Mouse (Mus musculus) heart, embryonic 15.5 days (tissue): ENCODE data around the gene Tmem72. TPM values are rescaled to one million over a fixed set of nuclear protein-coding genes. Genes with fewer than 3 reads are reported as not detected.

ENCODE experiments used
- ATAC-seq: fragments of 200-750 bp; cut with Nextera tagmentation; replicated peaks from 2 replicates; pipeline ENCODE4 v1.8.0; 2017; ENCODE audit warnings: low read depth, moderate TSS enrichment; ENCODE audit not compliant: insufficient number of reproducible peaks, insufficient read depth, low FRiP score
- H3K27ac ChIP-seq: fragments of 300-500 bp; sonication (generic); 2 replicates; pipeline ENCODE4 v1.5.1; 2015; ENCODE audit warnings: mild to moderate bottlenecking, inconsistent platforms
- H3K27me3 ChIP-seq: fragments of 300-500 bp; sonication (generic); 2 replicates; pipeline ENCODE4 v1.6.1; 2015; ENCODE audit warnings: inconsistent platforms
- H3K36me3 ChIP-seq: fragments of 300-500 bp; sonication (generic); 2 replicates; pipeline ENCODE4 v1.6.1; 2015; ENCODE audit warnings: mild to moderate bottlenecking, inconsistent platforms
- H3K4me1 ChIP-seq: fragments of 300-500 bp; sonication (generic); replicated peaks from 2 replicates; pipeline ENCODE4 v1.6.1; 2015; ENCODE audit warnings: inconsistent platforms
- H3K4me2 ChIP-seq: fragments of 300-500 bp; sonication (generic); 2 replicates; pipeline ENCODE4 v1.6.1; 2015; ENCODE audit warnings: inconsistent platforms, mild to moderate bottlenecking, moderate library complexity
- H3K4me3 ChIP-seq: fragments of 300-500 bp; sonication (generic); 2 replicates; pipeline ENCODE4 v1.5.1; 2015; ENCODE audit warnings: mild to moderate bottlenecking, inconsistent platforms
- H3K9ac ChIP-seq: fragments of 300-500 bp; sonication (generic); 2 replicates; pipeline ENCODE4 v1.6.1; 2015; ENCODE audit warnings: mild to moderate bottlenecking, inconsistent platforms
- H3K9me3 ChIP-seq: fragments of 300-500 bp; sonication (generic); replicated peaks from 2 replicates; pipeline ENCODE4 v1.6.1; 2016; ENCODE audit warnings: inconsistent platforms
- WGBS: fragments of 180-500 bp; shearing (Covaris S2); methylation state at CpG from one replicate; pipeline ENCODE4 v1.1.7; 2015; ENCODE audit warnings: mixed read lengths; 5-methylcytosine and 5-hydroxymethylcytosine counted together
- polyA plus RNA-seq: library from polyadenylated mRNA; unstranded; fragments of >200 nt; fragmentation: Nextera tagmentation; extraction: Ambion mirVana; gene quantifications from 2 replicates; pipeline ENCODE4 v1.2.1, GENCODE M21; 2015

Tmem72 gene
- polyA plus RNA-seq, 1 experiment from 2014 or later = 0.04 TPM

GRCm38 (mm10) chr6:116667382-116667781, 49.3 kb downstream of the Tmem72 start:
- no peaks in the 10 kb centered on the region for H3K27me3 ChIP-seq
- H3K9me3 ChIP-seq = no peaks in the 10 kb centered on the region
- no peak overlapping the region for H3K27ac ChIP-seq
- no peak overlapping the region for H3K4me3 ChIP-seq
- ATAC-seq = no peak
- no peaks in the 10 kb centered on the region for H3K36me3 ChIP-seq
- no peak overlapping the region for H3K4me2 ChIP-seq
- 71% methylated on average over 3 of the region's 3 CpGs for WGBS
- no peak overlapping the region for H3K9ac ChIP-seq
- H3K4me1 ChIP-seq = peaks cover 37% of the 10 kb centered on the region

DNA sequence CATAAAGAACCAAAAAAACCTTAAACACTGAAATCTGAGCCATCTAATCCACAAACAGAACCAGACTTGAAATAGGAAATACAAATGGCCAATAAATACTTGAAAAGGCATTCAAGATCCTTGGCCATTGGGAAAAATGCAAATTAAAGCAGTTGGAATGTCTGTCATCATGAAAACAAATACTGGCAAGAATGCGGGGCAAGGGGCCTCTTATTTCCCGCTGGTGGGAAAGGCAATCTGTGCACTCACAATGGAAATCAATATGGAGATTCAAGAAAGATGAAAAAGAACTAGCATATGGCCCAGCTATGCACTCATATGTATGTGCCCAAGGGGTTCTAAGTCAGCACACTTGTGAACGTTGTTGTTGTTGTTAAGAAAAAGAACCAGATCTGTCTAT, 49.8 kb downstream of the Tmem72 start:
- Histone ChIP-seq H3K4me2 (no peak overlapping the region), H3K27me3 (no peaks in the 10 kb centered on the region), H3K4me1 (peaks cover 34% of the 10 kb centered on the region), H3K36me3 (no peaks in the 10 kb centered on the region), H3K9ac (no peak overlapping the region), H3K27ac (no peak overlapping the region), H3K9me3 (no peaks in the 10 kb centered on the region), H3K4me3 (no peak overlapping the region)
- WGBS = 80% methylated on average over 3 of the region's 3 CpGs
- no peak for ATAC-seq

DNA sequence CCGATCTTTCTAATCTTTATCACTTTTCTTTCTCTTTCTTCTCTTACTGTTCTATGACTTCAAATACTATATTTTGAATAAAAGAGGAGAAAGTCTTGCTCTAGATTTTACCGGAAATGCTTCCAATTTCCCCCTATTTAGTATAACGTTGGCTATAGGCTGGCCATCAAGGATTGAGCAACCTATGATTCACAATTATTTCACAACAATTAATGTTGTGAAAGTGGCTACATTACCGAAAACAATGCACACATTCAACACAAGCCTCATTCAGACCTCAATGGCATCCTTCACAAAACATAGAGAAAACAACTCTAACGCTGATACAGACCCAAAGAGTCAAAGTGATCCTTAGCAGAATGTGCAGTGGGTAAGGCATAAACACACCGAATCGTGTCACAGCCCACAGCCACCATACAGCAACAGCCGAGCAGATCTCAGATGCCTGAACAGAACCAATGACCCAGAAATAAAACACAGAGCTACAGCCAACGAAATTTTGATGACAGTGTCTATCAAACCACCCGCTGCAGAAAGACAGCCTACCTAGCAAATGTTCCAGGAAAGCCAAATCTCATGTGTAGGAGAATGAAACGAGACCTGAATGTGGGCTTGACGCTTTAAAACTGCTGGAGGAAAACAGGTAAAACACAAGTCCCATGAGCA, 50.5 kb downstream of the Tmem72 start:
- H3K27ac ChIP-seq = no peak overlapping the region
- H3K36me3 ChIP-seq = no peaks in the 10 kb centered on the region
- H3K9ac ChIP-seq = no peak overlapping the region
- H3K4me3 ChIP-seq = no peak overlapping the region
- no peak for ATAC-seq
- no peak overlapping the region for H3K4me2 ChIP-seq
- H3K27me3 ChIP-seq = no peaks in the 10 kb centered on the region
- H3K4me1 ChIP-seq = peaks cover 27% of the 10 kb centered on the region
- WGBS = 86% methylated on average over 12 of the region's 12 CpGs
- no peaks in the 10 kb centered on the region for H3K9me3 ChIP-seq

DNA sequence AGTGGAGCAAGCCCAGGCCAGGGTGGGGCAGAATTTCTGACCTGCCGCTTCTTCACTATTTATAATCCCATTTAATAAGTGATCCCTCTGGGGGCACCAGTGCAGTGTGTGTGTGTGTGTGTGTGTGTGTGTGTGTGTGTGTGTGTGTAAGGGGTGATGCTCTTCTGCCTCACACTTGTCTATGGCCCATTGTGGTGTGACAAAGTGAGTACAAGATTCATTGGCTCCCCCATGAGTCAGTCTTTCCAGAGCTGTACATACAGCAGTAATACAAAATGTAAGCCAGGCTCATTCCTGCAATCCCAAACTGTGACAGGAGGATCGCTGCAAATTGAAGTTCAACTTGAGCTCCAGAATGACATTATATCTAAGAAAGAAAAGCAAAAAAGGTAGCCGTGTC, 51.9 kb downstream of the Tmem72 start:
- WGBS = 61% methylated on average over 3 of the region's 3 CpGs
- Histone ChIP-seq H3K4me2 (no peak overlapping the region), H3K4me1 (peaks cover 13% of the 10 kb centered on the region; the same call in 1 of the 2 replicates), H3K27me3 (no peaks in the 10 kb centered on the region), H3K27ac (no peak overlapping the region), H3K4me3 (no peak overlapping the region), H3K9me3 (no peaks in the 10 kb centered on the region), H3K9ac (no peak overlapping the region), H3K36me3 (no peaks in the 10 kb centered on the region)
- ATAC-seq = no peak

DNA sequence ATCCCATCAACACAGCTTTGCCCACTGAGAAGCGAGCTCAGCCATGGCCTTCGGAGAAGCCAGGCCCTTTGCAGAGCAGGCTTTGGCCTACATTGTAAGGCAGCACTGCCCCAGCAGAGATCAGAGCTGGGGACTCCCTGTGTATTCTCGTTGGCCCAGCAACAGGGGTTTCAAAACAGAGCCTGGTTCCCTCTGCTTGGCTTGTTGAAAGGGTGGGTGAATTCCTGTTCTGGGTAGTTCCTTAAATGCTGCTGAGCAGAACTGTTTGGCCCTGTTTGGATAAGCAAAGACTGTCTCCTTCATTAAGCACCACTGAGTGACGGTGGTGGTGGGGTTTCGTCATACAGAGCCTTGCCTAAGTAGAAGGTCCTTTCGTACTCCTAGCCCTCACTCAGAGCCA, 52.7 kb downstream of the Tmem72 start:
- Histone ChIP-seq H3K27ac (no peak overlapping the region), H3K4me3 (no peak overlapping the region), H3K4me2 (no peak overlapping the region), H3K9ac (no peak overlapping the region), H3K9me3 (no peaks in the 10 kb centered on the region), H3K36me3 (no peaks in the 10 kb centered on the region), H3K4me1 (peaks cover 13% of the 10 kb centered on the region; the same call in 1 of the 2 replicates), H3K27me3 (no peaks in the 10 kb centered on the region)
- 0 out of 2 replicates have a peak, but pooled peaks have one; percentile 22 for ATAC-seq
- 71% methylated on average over 6 of the region's 6 CpGs for WGBS

- Histone ChIP-seq H3K4me3 (no peak overlapping the region), H3K4me1 (peaks cover 13% of the 10 kb centered on the region; the same call in 1 of the 2 replicates), H3K27me3 (no peaks in the 10 kb centered on the region), H3K27ac (no peak overlapping the region), H3K9ac (no peak overlapping the region), H3K36me3 (no peaks in the 10 kb centered on the region), H3K9me3 (no peaks in the 10 kb centered on the region), H3K4me2 (no peak overlapping the region)
- no peak for ATAC-seq
- 80% methylated on average over 2 of the region's 2 CpGs for WGBS
These were observed 53.3 kb downstream of the Tmem72 start for GRCm38 (mm10) chr6:116663364-116663763.

DNA sequence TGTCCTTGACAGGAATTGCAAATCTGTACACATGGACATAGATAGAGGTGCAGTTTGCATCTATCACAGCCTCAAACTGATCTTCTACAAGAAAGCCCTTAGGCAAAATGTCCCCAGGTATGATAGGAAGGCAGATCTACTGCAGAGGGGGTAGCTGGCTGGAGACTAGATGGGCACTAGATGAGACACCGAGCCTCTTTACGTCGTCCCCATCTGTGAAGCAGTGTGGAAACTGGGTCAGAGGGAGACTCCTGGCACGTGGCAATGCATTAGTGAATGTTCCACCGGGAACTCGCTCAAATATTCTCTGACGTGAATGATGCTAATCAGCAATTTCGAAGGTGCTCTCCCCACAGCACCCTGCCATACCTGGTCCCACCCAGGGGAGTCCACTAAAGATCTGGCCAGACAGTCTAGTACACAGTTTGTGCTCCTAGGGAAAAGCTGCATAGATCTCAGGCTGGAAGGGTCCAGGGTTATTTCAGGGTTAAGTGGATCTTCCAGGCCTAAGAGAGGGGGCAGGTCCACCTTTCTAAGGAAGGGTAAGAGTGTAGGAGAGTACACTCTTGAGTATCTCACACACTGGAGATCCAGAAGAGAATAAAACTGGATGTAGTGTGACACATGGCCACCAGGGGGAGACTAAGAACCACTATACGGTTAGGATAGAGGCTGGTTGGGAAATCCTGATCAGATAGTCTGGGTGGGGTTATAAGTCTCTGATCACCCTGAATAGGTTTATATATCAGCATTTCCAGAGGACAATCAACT, 62.8 kb downstream of the Tmem72 start:
- no peak overlapping the region for H3K27ac ChIP-seq
- H3K9ac ChIP-seq = no peak overlapping the region
- no peak for ATAC-seq
- no peaks in the 10 kb centered on the region for H3K9me3 ChIP-seq
- H3K4me3 ChIP-seq = no peak overlapping the region
- no peaks in the 10 kb centered on the region for H3K36me3 ChIP-seq
- no peaks in the 10 kb centered on the region for H3K27me3 ChIP-seq
- no peak overlapping the region for H3K4me2 ChIP-seq
- H3K4me1 ChIP-seq = peaks cover 29% of the 10 kb centered on the region
- 50% methylated on average over 9 of the region's 9 CpGs for WGBS

GRCm38 (mm10) chr6:116653191-116653590, 63.5 kb downstream of the Tmem72 start:
- Histone ChIP-seq H3K9me3 (no peaks in the 10 kb centered on the region), H3K27me3 (no peaks in the 10 kb centered on the region), H3K4me1 (peaks cover 29% of the 10 kb centered on the region), H3K4me2 (no peak overlapping the region), H3K36me3 (no peaks in the 10 kb centered on the region), H3K4me3 (no peak overlapping the region), H3K9ac (no peak overlapping the region), H3K27ac (no peak overlapping the region)
- 73% methylated on average over 3 of the region's 3 CpGs for WGBS
- no peak for ATAC-seq

GRCm38 (mm10) chr6:116651437-116652118, 65.1 kb downstream of the Tmem72 start:
- peak overlapping the region; percentile 62 for H3K4me2 ChIP-seq
- no peaks in the 10 kb centered on the region for H3K27me3 ChIP-seq
- 47% methylated on average over 20 of the region's 20 CpGs for WGBS
- no peaks in the 10 kb centered on the region for H3K36me3 ChIP-seq
- H3K4me1 ChIP-seq = peaks cover 29% of the 10 kb centered on the region
- H3K9me3 ChIP-seq = no peaks in the 10 kb centered on the region
- H3K9ac ChIP-seq = peak overlapping the region; percentile 56
- H3K27ac ChIP-seq = peak overlapping the region; percentile 85
- H3K4me3 ChIP-seq = peak overlapping the region; percentile 48
- peak; percentile 58; the same call in 1 of the 2 replicates for ATAC-seq

DNA sequence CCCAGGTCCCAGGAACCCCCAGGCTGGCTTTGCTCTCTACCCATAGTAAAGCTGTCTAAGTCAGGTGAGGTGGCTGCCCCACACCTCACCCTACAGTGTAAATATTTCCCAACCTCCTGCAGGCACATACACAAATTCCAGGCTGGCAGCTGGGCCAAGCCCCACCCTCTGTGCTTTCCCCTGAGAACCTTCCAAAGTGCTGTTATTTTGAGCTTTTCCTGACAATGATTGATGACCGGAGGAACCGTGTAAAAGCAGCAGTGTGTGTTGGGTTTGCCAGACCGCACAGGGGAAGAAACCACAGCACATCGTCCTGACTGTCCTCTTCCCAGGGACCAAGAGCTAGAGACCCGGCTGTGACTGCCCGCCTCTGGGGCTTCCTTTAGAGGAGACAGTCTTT, 66.3 kb downstream of the Tmem72 start, which contains the start of gene Depp1:
TSS of gene Depp1 (plus strand) at position 204 of the 400 bp plus-strand sequence.
- H3K36me3 ChIP-seq = no peaks in the 10 kb centered on the region
- H3K4me2 ChIP-seq = peak within 1 kb of the TSS; percentile 62
- peak within 1 kb of the TSS; percentile 85 for H3K27ac ChIP-seq
- 10% methylated on average over 6 of the region's 6 CpGs for WGBS
- H3K9me3 ChIP-seq = no peaks in the 10 kb centered on the region
- peak within 1 kb of the TSS; percentile 48 for H3K4me3 ChIP-seq
- ATAC-seq = peak; percentile 50
- peaks cover 36% of the 10 kb centered on the region for H3K4me1 ChIP-seq
- H3K9ac ChIP-seq = peak within 1 kb of the TSS; percentile 56
- no peaks in the 10 kb centered on the region for H3K27me3 ChIP-seq

DNA sequence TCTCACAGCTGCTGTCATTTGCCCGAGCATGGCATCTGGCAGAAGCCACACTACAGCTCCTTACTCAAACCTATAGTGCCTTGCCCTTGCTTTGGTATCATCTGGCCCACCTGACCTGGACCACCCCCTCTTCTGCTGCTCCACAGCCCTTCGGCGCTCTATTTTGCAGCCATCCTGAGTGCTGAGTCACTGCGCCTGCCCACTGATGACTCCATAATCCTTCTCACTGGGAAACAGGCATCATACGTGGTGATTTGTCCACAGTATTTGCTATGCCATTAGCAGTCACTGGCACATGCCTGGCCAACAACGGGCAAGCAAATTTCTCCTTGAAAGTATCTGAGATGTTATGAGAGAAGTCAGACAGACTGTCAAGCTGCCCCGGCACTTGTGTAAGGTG, 66.9 kb downstream of the Tmem72 start:
- WGBS = 64% methylated on average over 7 of the region's 7 CpGs
- no peak for ATAC-seq
- Histone ChIP-seq H3K4me2 (no peak overlapping the region; the same call in 1 of the 2 replicates), H3K9ac (no peak overlapping the region), H3K4me3 (no peak overlapping the region), H3K4me1 (peaks cover 41% of the 10 kb centered on the region), H3K36me3 (no peaks in the 10 kb centered on the region), H3K9me3 (no peaks in the 10 kb centered on the region), H3K27me3 (no peaks in the 10 kb centered on the region), H3K27ac (peak overlapping the region; percentile 85)
